Mouse (Mus musculus): ENCODE data around the gene Tbc1d24. TPM values are rescaled to one million over a fixed set of nuclear protein-coding genes. Genes with fewer than 3 reads are reported as not detected.
A peak's percentile ranks its signal among the peaks of the same experiment; 100 is the strongest.

Tbc1d24 gene
- total RNA-seq, 2 experiments from 2014 or later: 8.7 to 9.3 TPM

- intact Hi-C loops (cut with DNase I): no loop called here
Observed at GRCm38 (mm10) chr17:24193268-24193667, 12.1 kb downstream of the Tbc1d24 start.

GRCm38 (mm10) chr17:24192848-24193247 is 12.5 kb downstream of the Tbc1d24 start:
- DNase-seq: no peak
- intact Hi-C loops (cut with DNase I): no loop called here

More at GRCm38 (mm10) chr17:24193268-24193667, 12.1 kb downstream of the Tbc1d24 start:
- no peak for DNase-seq

GRCm38 (mm10) chr17:24191481-24191880 is 13.9 kb downstream of the Tbc1d24 start:
- no peak for DNase-seq
- intact Hi-C loops (cut with DNase I): no loop called here

GRCm38 (mm10) chr17:24190934-24191333 is 14.4 kb downstream of the Tbc1d24 start:
- intact Hi-C loops (cut with DNase I): no loop called here
- no peak for DNase-seq

- intact Hi-C loops (cut with DNase I): loop anchor here (2.0 to 5.0 kb wide), 3 partner anchors 78 to 263 kb away; partner anchors contain the start of genes Abca17, Abca3 and Ccnf
- no peak for DNase-seq
Observed at GRCm38 (mm10) chr17:24174259-24174658, 31.1 kb downstream of the Tbc1d24 start.

GRCm38 (mm10) chr17:24173423-24173822 is 31.9 kb downstream of the Tbc1d24 start:
- intact Hi-C loops (cut with DNase I): loop anchor here (1.0 to 5.0 kb wide), 4 partner anchors 79 to 264 kb away; partner anchors contain the start of gene Ccnf
- DNase-seq: peak; percentile 68 to 84

- no peak for DNase-seq
- intact Hi-C loops (cut with DNase I): loop anchor here (5.0 kb wide), 2 partner anchors 81 to 266 kb away; partner anchors contain the start of gene Ccnf
Observed at GRCm38 (mm10) chr17:24171738-24172137, 33.6 kb downstream of the Tbc1d24 start.

- DNase-seq: no peak
- intact Hi-C loops (cut with DNase I): loop anchor here (5.0 kb wide), 2 partner anchors 82 to 267 kb away; partner anchors contain the start of gene Ccnf
Observed at GRCm38 (mm10) chr17:24170729-24171128, 34.6 kb downstream of the Tbc1d24 start.

GRCm38 (mm10) chr17:24170125-24170524 is 35.2 kb downstream of the Tbc1d24 start:
- intact Hi-C loops (cut with DNase I): loop anchor here (5.0 kb wide), 2 partner anchors 82 to 267 kb away; partner anchors contain the start of gene Ccnf
- no peak for DNase-seq

GRCm38 (mm10) chr17:24169317-24170065 is 35.9 kb downstream of the Tbc1d24 start, which contains the start of gene Atp6v0c:
Gene Atp6v0c (minus strand): TSS chr17:24169702.
- DNase-seq: peak; percentile 93 to 94
- intact Hi-C loops (cut with DNase I): loop anchor here (5.0 kb wide), 2 partner anchors 83 to 268 kb away; partner anchors contain the start of gene Ccnf

- peak; percentile 53 to 68 for DNase-seq
- intact Hi-C loops (cut with DNase I): no loop called here
Observed at GRCm38 (mm10) chr17:24168590-24169277, 36.6 kb downstream of the Tbc1d24 start.

- intact Hi-C loops (cut with DNase I): no loop called here
- no peak for DNase-seq
Observed at GRCm38 (mm10) chr17:24167891-24168505, 37.4 kb downstream of the Tbc1d24 start.

GRCm38 (mm10) chr17:24167120-24167519 is 38.2 kb downstream of the Tbc1d24 start:
- no peak for DNase-seq
- intact Hi-C loops (cut with DNase I): no loop called here

GRCm38 (mm10) chr17:24164566-24165259 is 40.6 kb downstream of the Tbc1d24 start:
- intact Hi-C loops (cut with DNase I): no loop called here
- no peak for DNase-seq

GRCm38 (mm10) chr17:24163176-24163962 is 42.0 kb downstream of the Tbc1d24 start, which contains the start of gene Amdhd2:
Gene Amdhd2 (minus strand): TSS chr17:24163766.
- intact Hi-C loops (cut with DNase I): no loop called here
- DNase-seq: peak; percentile 96 to 98

GRCm38 (mm10) chr17:24162584-24163175 is 42.7 kb downstream of the Tbc1d24 start:
- intact Hi-C loops (cut with DNase I): no loop called here
- peak in 1 of 2 experiments; percentile 35 for DNase-seq

- no peak for DNase-seq
- intact Hi-C loops (cut with DNase I): no loop called here
Observed at GRCm38 (mm10) chr17:24161466-24161865, 43.9 kb downstream of the Tbc1d24 start.

GRCm38 (mm10) chr17:24157526-24157925 is 47.8 kb downstream of the Tbc1d24 start:
- no peak for DNase-seq
- intact Hi-C loops (cut with DNase I): no loop called here

- intact Hi-C loops (cut with DNase I): no loop called here
- DNase-seq: no peak
Observed at GRCm38 (mm10) chr17:24157121-24157520, 48.2 kb downstream of the Tbc1d24 start.

Data from heart, postnatal 14 days (tissue).